Comparison of ENCODE assay signal across 10 mouse cellular contexts in genomic region chr5:135672980-135673379, GRCm38 (mm10). TPM values are rescaled to one million over a fixed set of nuclear protein-coding genes. Genes with fewer than 3 reads are reported as not detected.
DNase-seq lines count a peak whose midpoint lies in the region; ATAC-seq and TF ChIP-seq lines count a peak whose summit lies in the region.
"Had no signal": no experiment of that assay in that cellular context is flagged by ENCODE, and none has a peak within 500 bp of the region (broad histone marks: within the 10 kb centered on the region; RNA-seq: fewer than 3 reads in every experiment).

No protein-coding gene starts in this region.

- no peaks in the 10 kb centered on the region for H3K9me3 ChIP-seq in hindbrain, embryonic 12.5 days (replicated peaks)
- H3K9me3 ChIP-seq in hindbrain, embryonic 16.5 days (ENCODE audit: control insufficient read depth, low read length) = no peaks in the 10 kb centered on the region
- H3K9me3 ChIP-seq: liver, embryonic 13.5 days had no signal

- peak; percentile 78 to 81 for DNase-seq in heart, adult 9 months (ENCODE audit: low spot score in 2 of 2)
- peak; percentile 73 for DNase-seq in kidney, postnatal 14 days
- DNase-seq in cerebellum, adult 18-20 months = no peak
- DNase-seq in thymus, adult 2 months = no peak
- DNase-seq: cerebellum, adult 11 months; layer of hippocampus, adult 9-11 months; liver, embryonic 13.5 days had no signal

- 45% methylated on average over 5 of the region's 5 CpGs for WGBS in hindbrain, embryonic 12.5 days
- 36% methylated on average over 5 of the region's 5 CpGs for WGBS in hindbrain, embryonic 16.5 days
- 92% methylated on average over 5 of the region's 5 CpGs for WGBS in thymus, adult 2 months

- peak overlapping the region; percentile 40; the same call in 1 of the 2 replicates for H3K27ac ChIP-seq in hindbrain, embryonic 12.5 days
- no peak overlapping the region for H3K27ac ChIP-seq in hindbrain, embryonic 16.5 days (ENCODE audit: low read depth, low read length)
- H3K27ac ChIP-seq in brown adipose tissue, adult 24 weeks (replicated peaks; ENCODE audit: low read depth, low read length) = peak overlapping the region; percentile 51
- H3K27ac ChIP-seq in thymus, adult 2 months (ENCODE audit: control insufficient read depth, insufficient read depth, low read length) = no peak overlapping the region
- H3K27ac ChIP-seq: liver, embryonic 13.5 days had no signal

- no peak for TF ChIP-seq POLR2A in thymus, adult 2 months (IDR thresholded peaks at IDR 0.05; ENCODE audit: control insufficient read depth, extremely low read depth, insufficient read depth, low read length, poor library complexity)

- no peak overlapping the region for H3K4me3 ChIP-seq in hindbrain, embryonic 12.5 days
- H3K4me3 ChIP-seq in hindbrain, embryonic 16.5 days (ENCODE audit: low read length) = no peak overlapping the region
- no peak overlapping the region for H3K4me3 ChIP-seq in brown adipose tissue, adult 24 weeks (ENCODE audit: insufficient read depth, low read depth, low read length)
- H3K4me3 ChIP-seq in thymus, adult 2 months (ENCODE audit: control insufficient read depth, insufficient read depth, low read length) = no peak overlapping the region
- H3K4me3 ChIP-seq: liver, embryonic 13.5 days had no signal

- ATAC-seq in hindbrain, embryonic 12.5 days (ENCODE audit: low FRiP score) = no peak
- ATAC-seq in hindbrain, embryonic 16.5 days = no peak

- H3K36me3 ChIP-seq in hindbrain, embryonic 12.5 days = no peaks in the 10 kb centered on the region
- no peaks in the 10 kb centered on the region for H3K36me3 ChIP-seq in hindbrain, embryonic 16.5 days (ENCODE audit: control insufficient read depth, insufficient read depth, low read length)
- H3K36me3 ChIP-seq in thymus, adult 2 months (ENCODE audit: control insufficient read depth, insufficient read depth, low read length) = no peaks in the 10 kb centered on the region
- H3K36me3 ChIP-seq: liver, embryonic 13.5 days had no signal

- H3K4me2 ChIP-seq in hindbrain, embryonic 12.5 days (replicated peaks) = no peak overlapping the region
- no peak overlapping the region for H3K4me2 ChIP-seq in hindbrain, embryonic 16.5 days (ENCODE audit: low read length)
- H3K4me2 ChIP-seq: liver, embryonic 13.5 days had no signal

- no peak for TF ChIP-seq CTCF in thymus, adult 2 months (IDR thresholded peaks at IDR 0.05; ENCODE audit: borderline replicate concordance, control insufficient read depth, extremely low read depth, insufficient read depth, low read length, poor library complexity)

- H3K9ac ChIP-seq in hindbrain, embryonic 12.5 days = no peak overlapping the region
- no peak overlapping the region for H3K9ac ChIP-seq in hindbrain, embryonic 16.5 days (ENCODE audit: low read depth, low read length)
- H3K9ac ChIP-seq: liver, embryonic 13.5 days had no signal

- no peaks in the 10 kb centered on the region for H3K27me3 ChIP-seq in hindbrain, embryonic 12.5 days
- H3K27me3 ChIP-seq in hindbrain, embryonic 16.5 days (replicated peaks; ENCODE audit: control insufficient read depth, insufficient read depth, low read length) = no peaks in the 10 kb centered on the region
- H3K27me3 ChIP-seq in thymus, adult 2 months (ENCODE audit: control insufficient read depth, insufficient read depth, low read length) = no peaks in the 10 kb centered on the region
- H3K27me3 ChIP-seq: liver, embryonic 13.5 days had no signal

- peaks cover 37% of the 10 kb centered on the region for H3K4me1 ChIP-seq in hindbrain, embryonic 12.5 days
- peaks cover 18% of the 10 kb centered on the region for H3K4me1 ChIP-seq in hindbrain, embryonic 16.5 days (ENCODE audit: control insufficient read depth, insufficient read depth, low read depth, low read length)
- H3K4me1 ChIP-seq in brown adipose tissue, adult 24 weeks (ENCODE audit: control insufficient read depth, insufficient read depth, insufficient read length, low read length) = peaks cover 9% of the 10 kb centered on the region
- peaks cover 7% of the 10 kb centered on the region for H3K4me1 ChIP-seq in thymus, adult 2 months (replicated peaks; ENCODE audit: control insufficient read depth, insufficient read depth, low read length)

RNA-seq across cellular contexts. Expression of gene Por, which starts 3.1 kb away (rescaled TPM):
- 118 and 119 TPM in 2 replicates for polyA plus RNA-seq in hindbrain, embryonic 12.5 days (2016; fragmentation: Nextera tagmentation; extraction: Ambion mirVana)
- 101 and 108 TPM in 2 replicates for polyA plus RNA-seq in hindbrain, embryonic 16.5 days (2015; fragmentation: Nextera tagmentation; extraction: Ambion mirVana)
- polyA plus RNA-seq in brown adipose tissue, adult 24 weeks (2012; ENCODE audit: insufficient read depth, insufficient read length, missing spikeins) = 138 and 156 TPM in 2 replicates
- polyA plus RNA-seq in thymus, adult 2 months (2012; rRNA removed) = 120 and 132 TPM in 2 replicates

RNA-seq across cellular contexts. Expression of gene Rhbdd2, which starts 40.6 kb away (rescaled TPM):
- 65.2 and 70.0 TPM in 2 replicates for polyA plus RNA-seq in hindbrain, embryonic 12.5 days (2016; fragmentation: Nextera tagmentation; extraction: Ambion mirVana)
- polyA plus RNA-seq in hindbrain, embryonic 16.5 days (2015; fragmentation: Nextera tagmentation; extraction: Ambion mirVana) = 96.9 and 98.5 TPM in 2 replicates
- 11.7 and 21.0 TPM in 2 replicates for polyA plus RNA-seq in brown adipose tissue, adult 24 weeks (2012; ENCODE audit: insufficient read depth, insufficient read length, missing spikeins)
- polyA plus RNA-seq in thymus, adult 2 months (2012; rRNA removed) = 36.5 and 39.5 TPM in 2 replicates

Comparison
In these comparisons a context has a peak if more than half of its experiments do, and no peak if none do; other contexts are left out.
1. H3K27ac ChIP-seq: peak in hindbrain, embryonic 12.5 days (single experiment) and brown adipose tissue, adult 24 weeks (single experiment); none in hindbrain, embryonic 16.5 days (single experiment) and thymus, adult 2 months (single experiment).
2. DNase-seq: peak in heart, adult 9 months (2 of 2) and kidney, postnatal 14 days (single experiment); none in cerebellum, adult 18-20 months (0 of 2) and thymus, adult 2 months (single experiment).